Mouse (Mus musculus) liver, embryonic 14.5 days (tissue): ENCODE measurements around the gene Prpf6.

ENCODE experiments used
- CTCF ChIP-seq: IDR thresholded peaks from 2 replicates; pipeline ENCODE4 v1.5.1; 2016; ENCODE audit warnings: antibody characterized with exemption, low read depth, control low read depth
- EP300 ChIP-seq: IDR thresholded peaks from 2 replicates; pipeline ENCODE4 v1.6.1; 2016; ENCODE audit warnings: antibody characterized with exemption, low read depth

GRCm38 (mm10) chr2:181663298-181663630, 71.6 kb downstream of the Prpf6 start:
- TF ChIP-seq CTCF (no peak), EP300 (no peak)
